Mouse (Mus musculus) liver, embryonic 11.5 days (tissue): ENCODE measurements around the gene Pfas. TPM values are rescaled to one million over a fixed set of nuclear protein-coding genes. Genes with fewer than 3 reads are reported as not detected.

ENCODE experiments used
- ATAC-seq: fragments of 200-750 bp; cut with Nextera tagmentation; replicated peaks from 2 replicates; pipeline ENCODE4 v1.8.0; 2017; ENCODE audit warnings: moderate number of reproducible peaks, mild to moderate bottlenecking, moderate TSS enrichment, moderate library complexity; ENCODE audit not compliant: low FRiP score
- DNase-seq: peaks from one replicate; pipeline ENCODE4 v3.0.0-alpha.2; 2017; ENCODE audit warnings: low spot score
- H3K27ac ChIP-seq: fragments of 300-500 bp; sonication (generic); 2 replicates; pipeline ENCODE4 v1.5.1; 2014; ENCODE audit warnings: mild to moderate bottlenecking, low read depth, low read length, control low read depth
- H3K27me3 ChIP-seq: fragments of 300-500 bp; sonication (generic); replicated peaks from 2 replicates; pipeline ENCODE4 v1.6.1; 2014; ENCODE audit warnings: low read length, mixed read lengths; ENCODE audit not compliant: control insufficient read depth, insufficient read depth
- H3K36me3 ChIP-seq: fragments of 300-500 bp; sonication (generic); 2 replicates; pipeline ENCODE4 v1.6.1; 2014; ENCODE audit warnings: mild to moderate bottlenecking, low read length, moderate library complexity, mixed read lengths; ENCODE audit not compliant: control insufficient read depth, insufficient read depth
- H3K4me1 ChIP-seq: fragments of 300-500 bp; sonication (generic); replicated peaks from 2 replicates; pipeline ENCODE4 v1.6.1; 2014; ENCODE audit warnings: low read length, mixed read lengths; ENCODE audit not compliant: control insufficient read depth, insufficient read depth
- H3K4me2 ChIP-seq: fragments of 300-500 bp; sonication (generic); 2 replicates; pipeline ENCODE4 v1.6.1; 2014; ENCODE audit warnings: mild to moderate bottlenecking, control low read depth, moderate library complexity
- H3K4me3 ChIP-seq: fragments of 300-500 bp; sonication (generic); 2 replicates; pipeline ENCODE4 v1.5.1; 2014; ENCODE audit warnings: low read depth, low read length, control low read depth
- H3K9ac ChIP-seq: fragments of 300-500 bp; sonication (generic); 2 replicates; pipeline ENCODE4 v1.6.1; 2014; ENCODE audit warnings: low read depth, low read length, control low read depth
- H3K9me3 ChIP-seq: fragments of 300-500 bp; sonication (generic); 2 replicates; pipeline ENCODE4 v1.6.1; 2016; ENCODE audit warnings: low read length, inconsistent platforms, mixed read lengths; ENCODE audit not compliant: control insufficient read depth
- WGBS: fragments of 180-500 bp; shearing (Covaris S2); extraction: QIAGEN DNeasy Blood & Tissue Kit; methylation state at CpG from one replicate; pipeline ENCODE4 v1.1.7; 2014; 5-methylcytosine and 5-hydroxymethylcytosine counted together
- polyA plus RNA-seq: library from polyadenylated mRNA; unstranded; fragments of >200 nt; fragmentation: Nextera tagmentation; extraction: Ambion mirVana; gene quantifications from 2 replicates; pipeline ENCODE4 v1.2.1, GENCODE M21; 2014

The Pfas gene
- polyA plus RNA-seq, 1 experiment from 2014 or later, result 64.9 TPM

GRCm38 (mm10) chr11:68957971-68958370 is 50.3 kb downstream of the Pfas start:
- H3K4me1 ChIP-seq, result peaks cover 7% of the 10 kb centered on the region
- ATAC-seq, result no peak
- H3K27me3 ChIP-seq, result peaks cover 46% of the 10 kb centered on the region
- H3K4me3 ChIP-seq, result no peak overlapping the region
- no peaks in the 10 kb centered on the region for H3K9me3 ChIP-seq
- DNase-seq, result no peak
- no peak overlapping the region for H3K27ac ChIP-seq
- WGBS, result 90% methylated on average over 1 of the region's 1 CpGs
- H3K9ac ChIP-seq, result no peak overlapping the region
- no peak overlapping the region for H3K4me2 ChIP-seq
- no peaks in the 10 kb centered on the region for H3K36me3 ChIP-seq

- no peaks in the 10 kb centered on the region for H3K9me3 ChIP-seq
- peaks cover 7% of the 10 kb centered on the region for H3K4me1 ChIP-seq
- no peaks in the 10 kb centered on the region for H3K36me3 ChIP-seq
- peak within 1 kb of the TSS; percentile 16; the same call in 1 of the 2 replicates for H3K4me2 ChIP-seq
- H3K27me3 ChIP-seq, result peaks cover 46% of the 10 kb centered on the region
- DNase-seq (no peak), ATAC-seq (no peak)
- H3K4me3 ChIP-seq, result peak within 1 kb of the TSS; percentile 11
- no peak within 1 kb of the TSS; the same call in 1 of the 2 replicates for H3K27ac ChIP-seq
- peak within 1 kb of the TSS; percentile 25; the same call in 1 of the 2 replicates for H3K9ac ChIP-seq
- 33% methylated on average over 8 of the region's 8 CpGs for WGBS
Observed at GRCm38 (mm10) chr11:68957308-68957707, 51.0 kb downstream of the Pfas start, which contains the start of gene Arhgef15. TSS of gene Arhgef15 (minus strand) at chr11:68957480.

- H3K9me3 ChIP-seq, result no peaks in the 10 kb centered on the region
- H3K36me3 ChIP-seq, result no peaks in the 10 kb centered on the region
- no peak overlapping the region; the same call in 1 of the 2 replicates for H3K27ac ChIP-seq
- peaks cover 7% of the 10 kb centered on the region for H3K4me1 ChIP-seq
- ATAC-seq, result no peak
- peak overlapping the region; percentile 16; the same call in 1 of the 2 replicates for H3K4me2 ChIP-seq
- DNase-seq, result no peak
- peaks cover 50% of the 10 kb centered on the region for H3K27me3 ChIP-seq
- H3K9ac ChIP-seq, result peak overlapping the region; percentile 25; the same call in 1 of the 2 replicates
- peak overlapping the region; percentile 11 for H3K4me3 ChIP-seq
- WGBS, result 23% methylated on average over 13 of the region's 13 CpGs
Observed at GRCm38 (mm10) chr11:68956697-68957096, 51.6 kb downstream of the Pfas start.

GRCm38 (mm10) chr11:68956107-68956506 is 52.2 kb downstream of the Pfas start:
- peaks cover 53% of the 10 kb centered on the region for H3K27me3 ChIP-seq
- H3K9ac ChIP-seq, result no peak overlapping the region
- no peaks in the 10 kb centered on the region for H3K9me3 ChIP-seq
- no peaks in the 10 kb centered on the region for H3K36me3 ChIP-seq
- 38% methylated on average over 3 of the region's 3 CpGs for WGBS
- no peak for ATAC-seq
- DNase-seq, result no peak
- H3K27ac ChIP-seq, result no peak overlapping the region
- peaks cover 7% of the 10 kb centered on the region for H3K4me1 ChIP-seq
- H3K4me3 ChIP-seq, result no peak overlapping the region
- no peak overlapping the region for H3K4me2 ChIP-seq

GRCm38 (mm10) chr11:68955473-68955872 is 52.8 kb downstream of the Pfas start:
- Histone ChIP-seq H3K4me1 (peaks cover 7% of the 10 kb centered on the region), H3K9ac (no peak overlapping the region), H3K27me3 (peaks cover 53% of the 10 kb centered on the region), H3K4me3 (0 out of 2 replicates have a peak overlapping the region, but pooled peaks have one; percentile 6), H3K27ac (no peak overlapping the region), H3K4me2 (peak overlapping the region; percentile 62), H3K36me3 (no peaks in the 10 kb centered on the region), H3K9me3 (no peaks in the 10 kb centered on the region)
- ATAC-seq (no peak), DNase-seq (no peak)
- WGBS, result 70% methylated on average over 5 of the region's 5 CpGs

GRCm38 (mm10) chr11:68954408-68954807 is 53.9 kb downstream of the Pfas start:
- Histone ChIP-seq H3K4me3 (peak overlapping the region; percentile 39), H3K36me3 (no peaks in the 10 kb centered on the region), H3K27ac (no peak overlapping the region), H3K9me3 (no peaks in the 10 kb centered on the region), H3K4me1 (peaks cover 7% of the 10 kb centered on the region), H3K27me3 (peaks cover 53% of the 10 kb centered on the region), H3K4me2 (peak overlapping the region; percentile 62), H3K9ac (0 out of 2 replicates have a peak overlapping the region, but pooled peaks have one; percentile 26)
- 5% methylated on average over 17 of the region's 17 CpGs for WGBS
- ATAC-seq (no peak), DNase-seq (no peak)

GRCm38 (mm10) chr11:68953903-68954302 is 54.4 kb downstream of the Pfas start:
- Histone ChIP-seq H3K27ac (no peak overlapping the region), H3K36me3 (no peaks in the 10 kb centered on the region), H3K4me3 (peak overlapping the region; percentile 39), H3K9me3 (no peaks in the 10 kb centered on the region), H3K9ac (no peak overlapping the region), H3K27me3 (peaks cover 53% of the 10 kb centered on the region), H3K4me2 (peak overlapping the region; percentile 62), H3K4me1 (peaks cover 7% of the 10 kb centered on the region)
- ATAC-seq (no peak), DNase-seq (no peak)
- WGBS, result 23% methylated on average over 13 of the region's 13 CpGs

- H3K4me3 ChIP-seq, result no peak overlapping the region
- no peaks in the 10 kb centered on the region for H3K4me1 ChIP-seq
- 37% methylated on average over 12 of the region's 12 CpGs for WGBS
- no peak overlapping the region for H3K9ac ChIP-seq
- no peak overlapping the region for H3K4me2 ChIP-seq
- no peak for ATAC-seq
- DNase-seq, result no peak
- H3K9me3 ChIP-seq, result no peaks in the 10 kb centered on the region
- no peak overlapping the region for H3K27ac ChIP-seq
- H3K36me3 ChIP-seq, result no peaks in the 10 kb centered on the region
- peaks cover 10% of the 10 kb centered on the region for H3K27me3 ChIP-seq
Observed at GRCm38 (mm10) chr11:68947542-68947993, 60.7 kb downstream of the Pfas start.

- DNase-seq (no peak), ATAC-seq (no peak)
Observed at GRCm38 (mm10) chr11:68946806-68947440, 61.3 kb downstream of the Pfas start.

More at GRCm38 (mm10) chr11:68946806-68947440, 61.3 kb downstream of the Pfas start:
- Histone ChIP-seq H3K9me3 (no peaks in the 10 kb centered on the region), H3K4me1 (no peaks in the 10 kb centered on the region), H3K27me3 (peaks cover 7% of the 10 kb centered on the region), H3K36me3 (no peaks in the 10 kb centered on the region), H3K4me3 (no peak overlapping the region; the same call in 1 of the 2 replicates), H3K4me2 (peak overlapping the region; percentile 29; the same call in 1 of the 2 replicates), H3K9ac (no peak overlapping the region), H3K27ac (no peak overlapping the region)
- 32% methylated on average over 16 of the region's 16 CpGs for WGBS
